Mouse (Mus musculus) liver, embryonic 14.5 days (tissue): ENCODE results near the gene Selenow. TPM values are rescaled to one million over a fixed set of nuclear protein-coding genes. Genes with fewer than 3 reads are reported as not detected.

Experiments
- ATAC-seq: fragments of 200-750 bp; cut with Nextera tagmentation; 2 replicates; pipeline ENCODE4 v1.8.0; 2017; ENCODE audit warnings: moderate number of reproducible peaks, mild to moderate bottlenecking, moderate library complexity; ENCODE audit not compliant: insufficient read depth
- DNase-seq, 3 experiments: peaks; one replicate each; pipeline ENCODE4 v3.0.0-alpha.2; 2012 to 2013; ENCODE audit warnings: low read depth in 3 of 3, low spot score in 3 of 3
- H3K27ac ChIP-seq: fragments of 300-500 bp; sonication (generic); 2 replicates; pipeline ENCODE4 v1.5.1; 2014; ENCODE audit warnings: moderate library complexity, mild to moderate bottlenecking, control low read depth, inconsistent platforms
- H3K27me3 ChIP-seq: fragments of 300-500 bp; sonication (generic); 2 replicates; pipeline ENCODE4 v1.6.1; 2014; ENCODE audit warnings: mild to moderate bottlenecking, low read length, moderate library complexity; ENCODE audit not compliant: control insufficient read depth, insufficient read depth
- H3K36me3 ChIP-seq: fragments of 300-500 bp; sonication (generic); replicated peaks from 2 replicates; pipeline ENCODE4 v1.6.1; 2014; ENCODE audit warnings: low read depth; ENCODE audit not compliant: control insufficient read depth, insufficient read depth
- H3K4me1 ChIP-seq, 2 experiments: fragments of 200-500 bp in 1 of 2; fragments of 300-500 bp in 1 of 2; sonication (generic) in 1 of 2; replicated peaks; 2 replicates each; pipeline ENCODE4 v1.6.1; 2012 to 2014; ENCODE audit warnings: antibody characterized with exemption in 1 of 2, inconsistent platforms in 1 of 2, low read length in 1 of 2; ENCODE audit not compliant: control insufficient read depth in 2 of 2, insufficient read depth in 2 of 2
- H3K4me2 ChIP-seq: fragments of 300-500 bp; sonication (generic); 2 replicates; pipeline ENCODE4 v1.6.1; 2014; ENCODE audit warnings: low read depth, mild to moderate bottlenecking, control low read depth, moderate library complexity
- H3K4me3 ChIP-seq, 2 experiments: fragments of 200-500 bp in 1 of 2; fragments of 300-500 bp in 1 of 2; sonication (generic) in 1 of 2; 2 replicates each; pipeline ENCODE4 v1.5.1; 2012 to 2014; ENCODE audit warnings: low read depth in 2 of 2, low read length in 2 of 2, mild to moderate bottlenecking in 2 of 2, control low read depth in 1 of 2, inconsistent platforms in 1 of 2, moderate library complexity in 1 of 2; ENCODE audit not compliant: insufficient read depth in 1 of 2
- H3K9ac ChIP-seq: fragments of 300-500 bp; sonication (generic); replicated peaks from 2 replicates; pipeline ENCODE4 v1.6.1; 2014; ENCODE audit warnings: mild to moderate bottlenecking, control low read depth, moderate library complexity
- H3K9me3 ChIP-seq: fragments of 300-500 bp; sonication (generic); 2 replicates; pipeline ENCODE4 v1.6.1; 2016; ENCODE audit warnings: low read length, mixed read lengths; ENCODE audit not compliant: control insufficient read depth
- CTCF ChIP-seq: IDR thresholded peaks from 2 replicates; pipeline ENCODE4 v1.5.1; 2016; ENCODE audit warnings: antibody characterized with exemption, low read depth, control low read depth
- EP300 ChIP-seq: IDR thresholded peaks from 2 replicates; pipeline ENCODE4 v1.6.1; 2016; ENCODE audit warnings: antibody characterized with exemption, low read depth
- WGBS: fragments of 180-500 bp; shearing (Covaris S2); extraction: QIAGEN DNeasy Blood & Tissue Kit; methylation state at CpG from one replicate; pipeline ENCODE4 v1.1.7; 2014; ENCODE audit not compliant: insufficient replicate concordance; 5-methylcytosine and 5-hydroxymethylcytosine counted together
- polyA plus RNA-seq, 2 experiments: library from polyadenylated mRNA; depleted of rRNA in 1 of 2; stranded (reverse) in 1 of 2; unstranded in 1 of 2; fragments of >200 nt; fragmentation: Nextera tagmentation in 1 of 2; extraction: Ambion mirVana in 1 of 2; gene quantifications; 2 replicates each; pipeline versions ENCODE4 v1.2.1 to v1.2.3; 2012 to 2014

Selenow gene
- polyA plus RNA-seq, 2 experiments: 186 to 334 TPM

- no peak for ATAC-seq
- TF ChIP-seq CTCF: no peak
- no peak for TF ChIP-seq EP300
- Histone ChIP-seq H3K4me2 (no peak overlapping the region), H3K36me3 (no peaks in the 10 kb centered on the region), H3K4me1 (no peaks in the 10 kb centered on the region; a peak in 1 of 4 replicates), H3K4me3 (no peak overlapping the region), H3K27me3 (no peaks in the 10 kb centered on the region), H3K9ac (no peak overlapping the region), H3K9me3 (no peaks in the 10 kb centered on the region), H3K27ac (no peak overlapping the region)
- WGBS: 63% methylated on average over 32 of the region's 32 CpGs
- no peak for DNase-seq
Observed at GRCm38 (mm10) chr7:15963798-15964652, 41.8 kb upstream of the Selenow start.

GRCm38 (mm10) chr7:15962311-15963288 lies 40.4 kb upstream of the Selenow start:
- no peak for ATAC-seq
- Histone ChIP-seq H3K4me3 (no peak overlapping the region), H3K4me1 (no peaks in the 10 kb centered on the region; a peak in 1 of 4 replicates), H3K9ac (no peak overlapping the region), H3K4me2 (no peak overlapping the region), H3K27me3 (no peaks in the 10 kb centered on the region), H3K27ac (no peak overlapping the region), H3K36me3 (no peaks in the 10 kb centered on the region), H3K9me3 (no peaks in the 10 kb centered on the region)
- TF ChIP-seq CTCF (no peak), EP300 (no peak)
- WGBS: 69% methylated on average over 12 of the region's 12 CpGs
- DNase-seq: no peak

DNA sequence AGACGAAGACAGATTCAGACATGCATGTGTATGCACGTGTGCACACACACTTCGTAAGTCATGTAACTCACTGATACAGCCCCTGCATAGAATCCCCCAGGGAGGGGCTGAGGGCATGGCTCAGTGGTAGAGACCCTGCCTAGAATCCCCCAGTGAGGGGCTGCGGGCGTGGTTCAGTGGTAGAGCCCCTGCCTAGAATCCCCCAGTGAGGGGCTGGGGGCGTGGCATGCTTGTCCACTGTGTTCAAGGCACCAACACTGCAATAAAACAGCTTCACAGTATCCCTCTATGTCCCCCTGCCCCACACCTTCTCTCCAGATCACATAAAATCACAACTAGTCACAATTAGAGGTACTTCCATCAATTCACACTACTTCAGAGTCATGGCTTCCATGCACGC lies 39.6 kb upstream of the Selenow start:
- Histone ChIP-seq H3K4me2 (no peak overlapping the region), H3K4me3 (no peak overlapping the region), H3K27me3 (no peaks in the 10 kb centered on the region), H3K36me3 (no peaks in the 10 kb centered on the region), H3K9ac (no peak overlapping the region), H3K4me1 (no peaks in the 10 kb centered on the region; a peak in 1 of 4 replicates), H3K27ac (no peak overlapping the region), H3K9me3 (no peaks in the 10 kb centered on the region)
- TF ChIP-seq CTCF: no peak
- TF ChIP-seq EP300: no peak
- ATAC-seq: no peak
- no peak for DNase-seq
- WGBS: 70% methylated on average over 7 of the region's 7 CpGs

- 52% methylated on average over 4 of the region's 4 CpGs for WGBS
- H3K4me3 ChIP-seq: no peak overlapping the region
- H3K36me3 ChIP-seq: no peaks in the 10 kb centered on the region
- H3K9me3 ChIP-seq: no peaks in the 10 kb centered on the region
- DNase-seq (no peak), ATAC-seq (no peak)
- H3K27ac ChIP-seq: no peak overlapping the region
- no peaks in the 10 kb centered on the region; a peak in 1 of 4 replicates for H3K4me1 ChIP-seq
- no peaks in the 10 kb centered on the region for H3K27me3 ChIP-seq
- H3K9ac ChIP-seq: no peak overlapping the region
- TF ChIP-seq EP300: no peak
- TF ChIP-seq CTCF: no peak
- H3K4me2 ChIP-seq: no peak overlapping the region
Observed at GRCm38 (mm10) chr7:15961239-15961638, 39.0 kb upstream of the Selenow start.
